Mouse (Mus musculus): ENCODE data around the gene Kcnk3. TPM values are rescaled to one million over a fixed set of nuclear protein-coding genes. Genes with fewer than 3 reads are reported as not detected.

The Kcnk3 gene
- polyA plus RNA-seq, 1 experiment, result 0.95 TPM

DNA sequence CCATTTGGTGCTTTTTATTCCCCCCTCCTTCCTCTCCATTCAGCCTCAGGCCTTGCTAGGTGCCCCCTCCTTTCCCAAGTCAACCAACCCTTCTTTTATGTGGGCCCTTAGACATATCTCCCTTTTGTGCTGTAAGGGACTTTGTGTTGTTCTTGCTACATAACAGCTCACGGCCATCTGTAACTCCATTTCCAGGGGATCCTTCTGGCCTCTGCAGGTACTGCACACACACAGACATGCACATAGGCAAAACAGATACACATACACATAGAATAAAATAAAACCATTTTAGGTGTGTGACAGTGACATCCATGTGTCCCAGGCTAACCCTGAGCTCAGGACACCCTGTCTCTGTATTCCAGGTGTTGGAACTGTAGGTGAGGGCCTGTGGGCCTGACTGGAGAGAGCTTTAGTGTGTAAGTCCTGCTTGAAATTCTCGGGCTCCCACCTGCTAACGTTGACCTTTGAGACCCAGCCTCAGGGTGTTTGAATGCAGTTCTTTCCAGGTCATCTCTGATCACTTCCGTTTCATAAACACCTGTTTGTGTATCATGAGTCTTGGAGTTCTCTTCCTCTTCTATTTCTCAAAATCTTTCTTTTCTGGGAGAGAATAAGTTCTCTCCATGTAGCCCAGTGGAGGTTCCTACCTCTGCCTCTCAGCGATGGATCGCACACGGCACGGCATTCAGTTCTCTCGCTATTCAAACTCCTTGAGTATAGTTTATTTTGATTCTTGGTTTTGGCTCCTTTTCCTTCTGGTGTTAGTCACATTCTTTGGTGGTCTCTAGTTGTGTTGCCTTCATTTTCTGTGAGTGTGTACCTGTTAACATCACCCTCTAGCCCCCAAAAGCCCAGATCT lies 80.9 kb downstream of the Kcnk3 start:
- Histone ChIP-seq H3K27me3 (ENCODE audit: control insufficient read depth, insufficient read depth, low read length) (no peaks in the 10 kb centered on the region), H3K36me3 (ENCODE audit: control insufficient read depth, insufficient read depth, low read length) (no peaks in the 10 kb centered on the region), H3K27ac (ENCODE audit: control insufficient read depth, insufficient read depth, low read depth, low read length) (no peak overlapping the region), H3K4me1 (ENCODE audit: control insufficient read depth, insufficient read depth, low read length) (peaks cover 9% of the 10 kb centered on the region), H3K4me3 (ENCODE audit: control insufficient read depth, low read depth, low read length) (no peak overlapping the region)
- TF ChIP-seq POLR2A (IDR thresholded peaks at IDR 0.05; ENCODE audit: control insufficient read depth, low read depth, low read length) (no peak), CTCF (IDR thresholded peaks at IDR 0.05; ENCODE audit: control insufficient read depth, insufficient read depth, insufficient replicate concordance, low read depth, low read length) (no peak)

DNA sequence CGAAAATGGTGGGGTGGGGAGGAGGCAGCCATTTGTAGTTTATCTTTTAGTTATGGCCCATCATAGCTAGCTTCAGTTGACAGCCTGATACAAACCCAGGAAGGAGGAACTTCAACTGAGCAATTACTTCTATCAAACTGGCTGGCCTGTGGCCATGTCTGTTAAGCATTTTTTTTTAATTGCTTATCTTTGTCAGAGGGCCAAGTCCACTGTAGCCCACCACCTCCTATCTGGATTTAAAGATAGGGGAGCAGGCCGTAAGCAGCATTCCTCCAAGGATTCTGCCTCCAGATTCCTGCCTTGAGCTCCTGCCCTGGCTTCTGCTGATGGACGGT lies 81.5 kb downstream of the Kcnk3 start:
- peaks cover 9% of the 10 kb centered on the region for H3K4me1 ChIP-seq (ENCODE audit: control insufficient read depth, insufficient read depth, low read length)
- no peak overlapping the region for H3K4me3 ChIP-seq (ENCODE audit: control insufficient read depth, low read depth, low read length)
- no peaks in the 10 kb centered on the region for H3K36me3 ChIP-seq (ENCODE audit: control insufficient read depth, insufficient read depth, low read length)
- TF ChIP-seq CTCF (IDR thresholded peaks at IDR 0.05; ENCODE audit: control insufficient read depth, insufficient read depth, insufficient replicate concordance, low read depth, low read length) (no peak), POLR2A (IDR thresholded peaks at IDR 0.05; ENCODE audit: control insufficient read depth, low read depth, low read length) (no peak)
- no peak overlapping the region for H3K27ac ChIP-seq (ENCODE audit: control insufficient read depth, insufficient read depth, low read depth, low read length)
- no peaks in the 10 kb centered on the region for H3K27me3 ChIP-seq (ENCODE audit: control insufficient read depth, insufficient read depth, low read length)

DNA sequence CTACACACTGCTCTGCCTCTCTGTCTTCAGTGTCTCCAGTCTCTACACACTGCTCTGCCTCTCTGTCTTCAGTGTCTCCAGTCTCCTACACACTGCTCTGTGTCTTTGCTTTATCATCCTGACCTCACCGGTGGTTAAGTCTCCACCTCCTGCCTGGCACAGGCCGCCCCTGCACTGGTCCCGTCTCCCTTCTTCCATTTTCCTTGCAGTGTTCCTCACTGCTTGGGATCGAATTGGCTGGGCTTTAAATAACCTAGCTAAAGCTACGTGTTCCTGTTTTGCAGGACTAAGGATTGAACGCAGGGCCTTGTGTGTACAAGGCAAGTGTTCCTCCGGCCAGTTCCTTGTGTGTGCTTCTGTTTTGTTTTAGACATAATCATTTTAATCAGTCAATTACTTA lies 82.1 kb downstream of the Kcnk3 start:
- Histone ChIP-seq H3K27me3 (ENCODE audit: control insufficient read depth, insufficient read depth, low read length) (no peaks in the 10 kb centered on the region), H3K4me3 (ENCODE audit: control insufficient read depth, low read depth, low read length) (no peak overlapping the region), H3K27ac (ENCODE audit: control insufficient read depth, insufficient read depth, low read depth, low read length) (no peak overlapping the region), H3K4me1 (ENCODE audit: control insufficient read depth, insufficient read depth, low read length) (peaks cover 9% of the 10 kb centered on the region), H3K36me3 (ENCODE audit: control insufficient read depth, insufficient read depth, low read length) (no peaks in the 10 kb centered on the region)
- TF ChIP-seq CTCF (IDR thresholded peaks at IDR 0.05; ENCODE audit: control insufficient read depth, insufficient read depth, insufficient replicate concordance, low read depth, low read length) (no peak), POLR2A (IDR thresholded peaks at IDR 0.05; ENCODE audit: control insufficient read depth, low read depth, low read length) (no peak)

DNA sequence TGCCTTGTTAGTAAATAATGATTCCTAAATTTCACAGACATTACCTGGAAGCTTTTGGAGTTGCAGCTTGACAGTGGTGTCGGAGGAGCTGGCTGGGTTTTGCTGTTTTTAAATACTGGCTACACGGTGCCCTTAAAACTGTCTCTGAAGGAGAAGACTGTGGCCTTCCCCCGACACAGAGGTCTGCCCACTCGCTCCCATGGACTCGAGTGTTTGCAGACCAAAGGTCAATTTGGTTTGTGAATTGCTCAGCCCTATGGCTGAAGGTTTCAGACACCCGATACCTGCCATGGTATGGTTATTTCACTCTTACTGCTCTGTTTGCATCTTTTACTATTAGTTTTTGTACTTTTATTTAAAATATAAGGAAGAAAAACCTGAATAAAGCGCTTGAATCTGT lies 86.0 kb downstream of the Kcnk3 start:
- H3K4me3 ChIP-seq (ENCODE audit: control insufficient read depth, low read depth, low read length), result no peak overlapping the region
- no peaks in the 10 kb centered on the region for H3K4me1 ChIP-seq (ENCODE audit: control insufficient read depth, insufficient read depth, low read length)
- no peaks in the 10 kb centered on the region for H3K36me3 ChIP-seq (ENCODE audit: control insufficient read depth, insufficient read depth, low read length)
- H3K27me3 ChIP-seq (ENCODE audit: control insufficient read depth, insufficient read depth, low read length), result no peaks in the 10 kb centered on the region
- no peak overlapping the region for H3K27ac ChIP-seq (ENCODE audit: control insufficient read depth, insufficient read depth, low read depth, low read length)
- TF ChIP-seq POLR2A (IDR thresholded peaks at IDR 0.05; ENCODE audit: control insufficient read depth, low read depth, low read length), result no peak
- no peak for TF ChIP-seq CTCF (IDR thresholded peaks at IDR 0.05; ENCODE audit: control insufficient read depth, insufficient read depth, insufficient replicate concordance, low read depth, low read length)

Other genes with a start within 250 kb of the Kcnk3 start
- gene Otof, start 126.2 kb upstream of the Kcnk3 start, polyA plus RNA-seq (2012; rRNA removed), result 0.23 and 0.60 TPM in 2 replicates
- gene 1700001C02Rik, start 122.1 kb upstream of the Kcnk3 start, polyA plus RNA-seq (2012; rRNA removed), result 458 and 474 TPM in 2 replicates
- gene Cib4, start 42.3 kb upstream of the Kcnk3 start, polyA plus RNA-seq (2012; rRNA removed), result 95.4 and 97.7 TPM in 2 replicates
- gene Slc35f6, start 59.8 kb downstream of the Kcnk3 start, polyA plus RNA-seq (2012; rRNA removed), result 29.4 TPM in 2 replicates
- 5.8 and 6.3 TPM in 2 replicates for gene Cenpa, start 78.6 kb downstream of the Kcnk3 start, polyA plus RNA-seq (2012; rRNA removed)
- 73.0 and 78.9 TPM in 2 replicates for gene Dpysl5, start 123.4 kb downstream of the Kcnk3 start, polyA plus RNA-seq (2012; rRNA removed)
- gene Mapre3, start 226.5 kb downstream of the Kcnk3 start, polyA plus RNA-seq (2012; rRNA removed), result 341 and 342 TPM in 2 replicates